Mouse (Mus musculus): Measurements from ENCODE around the gene Slc25a13. TPM values are rescaled to one million over a fixed set of nuclear protein-coding genes. Genes with fewer than 3 reads are reported as not detected.

The Slc25a13 gene
- polyA plus RNA-seq, 1 experiment from 2014 or later = 42.8 TPM

DNA sequence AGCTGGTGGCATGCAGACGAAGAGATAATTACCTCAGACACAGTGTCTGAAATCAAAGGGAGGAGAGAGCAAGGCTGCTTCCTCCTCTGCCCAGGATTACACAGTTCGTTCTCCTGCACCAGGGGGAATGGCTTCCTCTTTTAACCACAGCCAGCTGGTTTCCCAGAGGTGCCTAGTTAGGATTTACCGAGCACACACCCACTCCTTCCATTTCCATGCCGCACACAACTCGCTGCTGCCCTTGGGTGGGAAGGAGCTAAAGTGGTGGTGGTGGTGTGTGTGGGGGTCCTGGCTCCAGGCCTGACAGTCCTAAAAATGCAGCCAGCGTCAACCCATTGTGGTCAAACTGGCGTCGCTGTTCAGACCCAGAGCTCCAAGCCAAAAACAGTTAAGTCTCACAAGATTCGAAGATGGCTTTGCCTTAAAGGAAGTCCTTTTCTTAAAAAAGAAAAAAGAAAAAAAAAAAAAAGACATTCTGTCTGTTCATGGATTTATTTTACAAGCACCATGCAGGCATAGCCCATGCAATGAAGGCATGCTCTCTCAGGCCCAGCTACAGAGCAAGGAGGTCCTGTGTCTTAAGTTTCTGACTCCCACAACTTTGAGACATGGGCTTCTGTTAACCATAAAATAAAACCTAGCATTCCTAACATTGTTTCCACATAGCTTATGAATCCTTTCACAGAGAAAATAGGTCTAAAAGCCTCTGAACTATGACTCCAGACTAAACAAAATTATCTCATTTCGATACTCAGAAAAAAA lies 104.0 kb downstream of the Slc25a13 start:
- Histone ChIP-seq H3K36me3 (replicated peaks; ENCODE audit: control insufficient read depth, insufficient read depth, low read depth, low read length) (no peaks in the 10 kb centered on the region), H3K4me2 (ENCODE audit: low read depth, low read length) (no peak overlapping the region), H3K9ac (replicated peaks; ENCODE audit: low read length) (no peak overlapping the region), H3K27ac (replicated peaks; ENCODE audit: low read depth, low read length) (no peak overlapping the region), H3K27me3 (ENCODE audit: control insufficient read depth, insufficient read depth, low read length) (no peaks in the 10 kb centered on the region), H3K9me3 (replicated peaks; ENCODE audit: control insufficient read depth, low read length) (no peaks in the 10 kb centered on the region), H3K4me1 (ENCODE audit: control insufficient read depth, insufficient read depth, low read length) (no peaks in the 10 kb centered on the region), H3K4me3 (ENCODE audit: low read depth, low read length) (no peak overlapping the region)
- WGBS = 57% methylated on average over 10 of the region's 10 CpGs
- ATAC-seq (replicated peaks; ENCODE audit: insufficient number of reproducible peaks, low FRiP score, low TSS enrichment, low read depth) = no peak
- DNase-seq (ENCODE audit: low spot score) = no peak

DNA sequence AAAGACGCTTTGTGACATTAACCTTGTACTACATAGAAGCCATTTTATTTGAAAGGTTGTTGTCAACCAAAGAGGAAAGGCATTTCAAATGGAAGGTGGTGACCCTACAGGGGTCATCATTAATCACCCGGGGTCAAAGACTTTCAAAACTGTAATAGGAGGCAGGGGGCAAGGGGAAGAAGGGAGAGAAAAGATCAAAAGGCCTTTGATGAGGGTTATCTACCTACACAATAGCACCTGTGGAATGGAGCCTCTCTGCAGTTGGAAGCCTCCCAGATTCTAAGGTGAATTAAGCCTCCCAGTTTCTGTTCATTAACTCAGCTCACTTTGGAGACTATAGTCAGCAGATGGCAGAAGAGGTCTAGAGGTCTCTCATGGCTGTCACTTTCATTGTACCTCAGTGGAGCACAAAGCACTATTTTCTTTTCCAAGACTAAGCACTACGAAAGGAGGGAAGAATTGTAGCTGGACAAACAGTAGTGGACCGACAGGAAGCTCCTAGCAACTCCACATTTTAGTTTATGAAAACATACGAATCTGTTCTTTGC lies 109.5 kb downstream of the Slc25a13 start:
- Histone ChIP-seq H3K27me3 (ENCODE audit: control insufficient read depth, insufficient read depth, low read length) (no peaks in the 10 kb centered on the region), H3K9ac (replicated peaks; ENCODE audit: low read length) (no peak overlapping the region), H3K4me3 (ENCODE audit: low read depth, low read length) (no peak overlapping the region), H3K9me3 (replicated peaks; ENCODE audit: control insufficient read depth, low read length) (no peaks in the 10 kb centered on the region), H3K36me3 (replicated peaks; ENCODE audit: control insufficient read depth, insufficient read depth, low read depth, low read length) (no peaks in the 10 kb centered on the region), H3K27ac (replicated peaks; ENCODE audit: low read depth, low read length) (no peak overlapping the region), H3K4me2 (ENCODE audit: low read depth, low read length) (no peak overlapping the region), H3K4me1 (ENCODE audit: control insufficient read depth, insufficient read depth, low read length) (no peaks in the 10 kb centered on the region)
- WGBS = 45% methylated on average over 5 of the region's 5 CpGs
- ATAC-seq (replicated peaks; ENCODE audit: insufficient number of reproducible peaks, low FRiP score, low TSS enrichment, low read depth) (no peak), DNase-seq (ENCODE audit: low spot score) (no peak)

DNA sequence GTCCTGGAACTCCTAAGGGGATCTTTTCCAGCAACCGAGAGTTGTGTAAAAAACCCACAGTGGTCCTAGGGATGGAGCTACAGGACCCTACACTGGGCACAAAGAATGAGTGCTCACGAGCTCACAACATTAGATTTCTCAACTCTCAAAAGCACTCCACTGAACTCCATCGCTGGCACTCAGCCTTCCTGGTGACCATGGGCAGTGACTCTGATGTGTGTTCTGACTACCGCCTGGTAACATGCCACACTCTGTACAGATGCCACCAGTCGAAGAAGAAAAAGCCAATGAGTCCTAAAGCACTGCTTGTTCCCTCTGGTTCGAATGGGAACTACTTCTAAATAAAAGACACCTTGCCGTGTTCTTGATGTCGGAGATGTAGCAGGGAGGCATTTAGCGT lies 111.4 kb downstream of the Slc25a13 start:
- no peaks in the 10 kb centered on the region for H3K36me3 ChIP-seq (replicated peaks; ENCODE audit: control insufficient read depth, insufficient read depth, low read depth, low read length)
- H3K4me1 ChIP-seq (ENCODE audit: control insufficient read depth, insufficient read depth, low read length) = no peaks in the 10 kb centered on the region
- no peak overlapping the region for H3K4me3 ChIP-seq (ENCODE audit: low read depth, low read length)
- no peak for DNase-seq (ENCODE audit: low spot score)
- H3K9me3 ChIP-seq (replicated peaks; ENCODE audit: control insufficient read depth, low read length) = no peaks in the 10 kb centered on the region
- ATAC-seq (replicated peaks; ENCODE audit: insufficient number of reproducible peaks, low FRiP score, low TSS enrichment, low read depth) = no peak
- WGBS = 84% methylated on average over 9 of the region's 9 CpGs
- H3K27ac ChIP-seq (replicated peaks; ENCODE audit: low read depth, low read length) = no peak overlapping the region
- no peaks in the 10 kb centered on the region for H3K27me3 ChIP-seq (ENCODE audit: control insufficient read depth, insufficient read depth, low read length)
- H3K9ac ChIP-seq (replicated peaks; ENCODE audit: low read length) = no peak overlapping the region
- H3K4me2 ChIP-seq (ENCODE audit: low read depth, low read length) = no peak overlapping the region

DNA sequence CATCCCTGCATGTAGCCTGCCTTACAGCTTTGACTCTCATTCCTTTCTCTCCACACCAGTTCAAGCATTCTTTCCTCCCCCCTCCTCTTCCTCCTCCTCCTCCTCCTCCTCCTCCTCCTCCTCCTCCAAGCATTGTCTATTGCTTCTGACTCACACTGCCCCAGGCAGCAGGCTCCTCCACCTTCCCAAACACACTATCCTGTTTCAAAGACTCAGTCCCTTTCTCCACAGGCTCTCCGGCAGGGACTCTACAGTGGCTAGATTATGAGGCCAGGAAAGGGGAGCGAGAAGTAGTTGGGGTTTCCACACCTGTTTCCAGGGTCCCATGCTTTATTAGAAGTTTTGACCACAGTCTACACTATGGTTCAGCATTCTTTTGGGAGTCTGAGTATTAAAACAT lies 113.5 kb downstream of the Slc25a13 start:
- no peaks in the 10 kb centered on the region for H3K4me1 ChIP-seq (ENCODE audit: control insufficient read depth, insufficient read depth, low read length)
- H3K27me3 ChIP-seq (ENCODE audit: control insufficient read depth, insufficient read depth, low read length) = no peaks in the 10 kb centered on the region
- no peak overlapping the region for H3K4me3 ChIP-seq (ENCODE audit: low read depth, low read length)
- H3K4me2 ChIP-seq (ENCODE audit: low read depth, low read length) = no peak overlapping the region
- no peaks in the 10 kb centered on the region for H3K9me3 ChIP-seq (replicated peaks; ENCODE audit: control insufficient read depth, low read length)
- 29% methylated on average over 2 of the region's 2 CpGs for WGBS
- DNase-seq (ENCODE audit: low spot score) (no peak), ATAC-seq (replicated peaks; ENCODE audit: insufficient number of reproducible peaks, low FRiP score, low TSS enrichment, low read depth) (no peak)
- no peak overlapping the region for H3K9ac ChIP-seq (replicated peaks; ENCODE audit: low read length)
- H3K36me3 ChIP-seq (replicated peaks; ENCODE audit: control insufficient read depth, insufficient read depth, low read depth, low read length) = no peaks in the 10 kb centered on the region
- H3K27ac ChIP-seq (replicated peaks; ENCODE audit: low read depth, low read length) = no peak overlapping the region

DNA sequence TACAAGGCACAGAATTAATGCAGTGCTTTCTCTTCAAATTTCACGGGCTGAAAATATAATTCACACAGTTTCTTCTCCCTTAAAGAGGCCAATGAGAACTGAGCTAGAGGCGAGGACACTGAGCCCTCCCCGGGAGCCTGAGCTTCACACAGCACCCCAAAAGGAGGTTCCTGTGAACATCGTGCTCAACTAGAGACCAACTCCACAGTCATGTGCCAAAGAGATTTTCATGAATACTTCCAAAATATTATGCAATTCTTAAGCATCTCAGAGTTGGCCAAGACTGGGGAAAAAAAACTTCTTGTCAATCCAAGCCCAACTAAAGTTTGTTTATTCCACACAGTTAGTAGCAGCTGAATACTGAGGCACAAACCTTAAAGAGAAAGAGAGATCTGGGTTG lies 115.4 kb downstream of the Slc25a13 start:
- H3K27ac ChIP-seq (replicated peaks; ENCODE audit: low read depth, low read length) = no peak overlapping the region
- no peaks in the 10 kb centered on the region for H3K4me1 ChIP-seq (ENCODE audit: control insufficient read depth, insufficient read depth, low read length)
- H3K4me3 ChIP-seq (ENCODE audit: low read depth, low read length) = no peak overlapping the region
- H3K4me2 ChIP-seq (ENCODE audit: low read depth, low read length) = no peak overlapping the region
- no peak for ATAC-seq (replicated peaks; ENCODE audit: insufficient number of reproducible peaks, low FRiP score, low TSS enrichment, low read depth)
- DNase-seq (ENCODE audit: low spot score) = no peak
- no peaks in the 10 kb centered on the region for H3K27me3 ChIP-seq (ENCODE audit: control insufficient read depth, insufficient read depth, low read length)
- no peaks in the 10 kb centered on the region for H3K36me3 ChIP-seq (replicated peaks; ENCODE audit: control insufficient read depth, insufficient read depth, low read depth, low read length)
- H3K9ac ChIP-seq (replicated peaks; ENCODE audit: low read length) = no peak overlapping the region
- no peaks in the 10 kb centered on the region for H3K9me3 ChIP-seq (replicated peaks; ENCODE audit: control insufficient read depth, low read length)
- 87% methylated on average over 4 of the region's 4 CpGs for WGBS

DNA sequence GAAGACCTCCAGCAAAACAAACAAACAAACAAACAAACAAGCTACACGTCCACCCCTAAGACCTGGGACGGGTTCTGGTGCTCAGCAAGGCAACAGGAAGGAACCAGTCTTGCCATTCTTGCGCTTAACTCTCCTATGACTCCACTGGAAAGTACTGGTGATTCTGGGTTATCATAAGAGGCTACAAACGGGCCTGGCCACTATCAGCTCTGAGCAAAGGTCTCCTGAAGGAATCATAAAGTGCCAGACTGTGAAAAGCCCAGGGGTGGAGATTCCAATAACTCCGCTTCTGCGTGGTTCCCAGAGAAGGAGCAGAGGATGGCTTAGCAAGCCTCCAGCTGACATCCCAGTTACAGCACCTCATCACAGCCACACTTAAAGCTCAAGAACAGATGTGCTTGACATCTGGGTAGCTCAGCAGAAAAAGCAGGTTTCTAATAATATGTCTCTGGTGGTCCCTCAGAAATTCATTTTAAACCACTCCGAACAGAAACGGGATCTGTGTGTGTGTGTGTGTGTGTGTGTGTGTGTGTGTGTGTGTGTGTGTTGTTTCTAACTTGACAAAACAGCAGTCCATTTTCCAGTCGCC lies 116.0 kb downstream of the Slc25a13 start:
- no peak overlapping the region for H3K27ac ChIP-seq (replicated peaks; ENCODE audit: low read depth, low read length)
- no peak overlapping the region for H3K4me2 ChIP-seq (ENCODE audit: low read depth, low read length)
- no peak overlapping the region for H3K9ac ChIP-seq (replicated peaks; ENCODE audit: low read length)
- DNase-seq (ENCODE audit: low spot score) (no peak), ATAC-seq (replicated peaks; ENCODE audit: insufficient number of reproducible peaks, low FRiP score, low TSS enrichment, low read depth) (no peak)
- H3K27me3 ChIP-seq (ENCODE audit: control insufficient read depth, insufficient read depth, low read length) = no peaks in the 10 kb centered on the region
- no peak overlapping the region for H3K4me3 ChIP-seq (ENCODE audit: low read depth, low read length)
- H3K9me3 ChIP-seq (replicated peaks; ENCODE audit: control insufficient read depth, low read length) = no peaks in the 10 kb centered on the region
- H3K36me3 ChIP-seq (replicated peaks; ENCODE audit: control insufficient read depth, insufficient read depth, low read depth, low read length) = no peaks in the 10 kb centered on the region
- no peaks in the 10 kb centered on the region for H3K4me1 ChIP-seq (ENCODE audit: control insufficient read depth, insufficient read depth, low read length)
- 86% methylated on average over 9 of the region's 9 CpGs for WGBS

DNA sequence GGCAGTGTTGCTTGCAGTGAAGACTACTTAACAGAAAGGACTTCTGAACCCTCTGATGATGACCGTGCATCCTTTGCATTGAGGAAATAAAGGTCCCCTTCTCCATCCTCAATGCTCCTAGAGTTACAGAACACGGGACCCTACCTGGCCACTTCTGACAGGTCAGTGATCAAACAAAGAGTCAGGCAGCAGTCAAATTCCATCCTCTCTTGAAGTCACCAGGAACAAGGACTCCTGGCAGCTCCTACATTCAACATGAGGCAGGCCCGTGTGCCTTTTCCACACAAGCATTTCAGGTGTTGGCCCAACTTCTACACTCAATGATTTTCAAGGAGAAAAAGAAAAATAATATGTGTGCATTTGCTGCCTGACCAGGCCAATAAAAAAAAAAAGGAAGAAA lies 123.0 kb downstream of the Slc25a13 start:
- Histone ChIP-seq H3K27me3 (ENCODE audit: control insufficient read depth, insufficient read depth, low read length) (no peaks in the 10 kb centered on the region), H3K9ac (replicated peaks; ENCODE audit: low read length) (no peak overlapping the region), H3K4me1 (ENCODE audit: control insufficient read depth, insufficient read depth, low read length) (no peaks in the 10 kb centered on the region), H3K4me2 (ENCODE audit: low read depth, low read length) (no peak overlapping the region), H3K36me3 (replicated peaks; ENCODE audit: control insufficient read depth, insufficient read depth, low read depth, low read length) (no peaks in the 10 kb centered on the region), H3K9me3 (replicated peaks; ENCODE audit: control insufficient read depth, low read length) (no peaks in the 10 kb centered on the region), H3K27ac (replicated peaks; ENCODE audit: low read depth, low read length) (no peak overlapping the region), H3K4me3 (ENCODE audit: low read depth, low read length) (no peak overlapping the region)
- no peak for DNase-seq (ENCODE audit: low spot score)
- 88% methylated on average over 3 of the region's 3 CpGs for WGBS
- ATAC-seq (replicated peaks; ENCODE audit: insufficient number of reproducible peaks, low FRiP score, low TSS enrichment, low read depth) = no peak

DNA sequence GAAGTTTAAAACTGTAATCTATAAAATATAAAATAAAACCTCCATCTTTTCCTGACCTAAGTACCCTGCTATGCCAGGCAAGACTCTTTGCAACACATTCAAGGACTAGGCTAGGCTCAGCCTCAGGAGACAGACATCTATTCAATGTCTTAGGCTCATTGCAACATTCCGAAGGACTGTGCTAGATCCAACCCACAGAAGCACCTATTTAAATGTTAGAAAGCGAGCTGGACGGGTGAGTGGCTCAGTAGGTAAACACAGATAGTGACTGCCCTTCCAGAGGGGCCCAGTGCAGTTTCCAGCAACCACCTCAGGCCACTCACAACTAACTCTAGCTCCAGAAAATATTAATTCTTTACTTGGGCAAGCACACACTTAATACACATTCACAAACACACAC lies 123.5 kb downstream of the Slc25a13 start:
- H3K27ac ChIP-seq (replicated peaks; ENCODE audit: low read depth, low read length) = no peak overlapping the region
- no peak overlapping the region for H3K9ac ChIP-seq (replicated peaks; ENCODE audit: low read length)
- no peak for ATAC-seq (replicated peaks; ENCODE audit: insufficient number of reproducible peaks, low FRiP score, low TSS enrichment, low read depth)
- H3K4me1 ChIP-seq (ENCODE audit: control insufficient read depth, insufficient read depth, low read length) = no peaks in the 10 kb centered on the region
- H3K4me2 ChIP-seq (ENCODE audit: low read depth, low read length) = no peak overlapping the region
- H3K27me3 ChIP-seq (ENCODE audit: control insufficient read depth, insufficient read depth, low read length) = no peaks in the 10 kb centered on the region
- no peak for DNase-seq (ENCODE audit: low spot score)
- H3K9me3 ChIP-seq (replicated peaks; ENCODE audit: control insufficient read depth, low read length) = no peaks in the 10 kb centered on the region
- H3K36me3 ChIP-seq (replicated peaks; ENCODE audit: control insufficient read depth, insufficient read depth, low read depth, low read length) = no peaks in the 10 kb centered on the region
- H3K4me3 ChIP-seq (ENCODE audit: low read depth, low read length) = no peak overlapping the region
- WGBS = 73% methylated on average over 3 of the region's 3 CpGs

Data from embryonic facial prominence, embryonic 11.5 days (tissue).